Mouse (Mus musculus): ENCODE data around the gene Pcf11. TPM values are rescaled to one million over a fixed set of nuclear protein-coding genes. Genes with fewer than 3 reads are reported as not detected.

Pcf11 gene
- total RNA-seq, 2 experiments from 2014 or later: 46.2 to 60.4 TPM

- DNase-seq (ENCODE audit: low spot score in 2 of 2): no peak
Measured at GRCm38 (mm10) chr7:92638050-92638449, 31.7 kb downstream of the Pcf11 start.

GRCm38 (mm10) chr7:92637021-92637625 lies 32.6 kb downstream of the Pcf11 start, which contains the start of gene Ankrd42:
TSS of gene Ankrd42 (minus strand) at chr7:92637142.
- peak; percentile 88 to 90 for DNase-seq (ENCODE audit: low spot score in 2 of 2)

GRCm38 (mm10) chr7:92636295-92637011 lies 33.3 kb downstream of the Pcf11 start:
- no peak for DNase-seq (ENCODE audit: low spot score in 2 of 2)

GRCm38 (mm10) chr7:92630167-92630566 lies 39.6 kb downstream of the Pcf11 start:
- DNase-seq (ENCODE audit: low spot score in 2 of 2): no peak

GRCm38 (mm10) chr7:92624488-92624887 lies 45.2 kb downstream of the Pcf11 start:
- no peak for DNase-seq (ENCODE audit: low spot score in 2 of 2)

GRCm38 (mm10) chr7:92610830-92611229 lies 58.9 kb downstream of the Pcf11 start:
- DNase-seq (ENCODE audit: low spot score in 2 of 2): no peak

- DNase-seq (ENCODE audit: low spot score in 2 of 2): peak in 1 of 2 experiments; percentile 12
Measured at GRCm38 (mm10) chr7:92604961-92605360, 64.8 kb downstream of the Pcf11 start.

Other genes starting within 250 kb of the Pcf11 start
- gene Ccdc90b, start 108.8 kb downstream of the Pcf11 start, total RNA-seq (2021): 10 to 100 TPM; 36.6 to 46.4 TPM
- gene Ankrd42, start 32.8 kb downstream of the Pcf11 start, total RNA-seq (2021): 1 to 10 TPM; 6.5 to 8.3 TPM
- 1 to 10 TPM; 4.4 to 8.0 TPM for gene Rab30, start 71.7 kb upstream of the Pcf11 start, total RNA-seq (2021)
- gene Ddias, start 204.3 kb upstream of the Pcf11 start, total RNA-seq (2021): under 1 TPM; 0.42 to 0.86 TPM
- gene Prcp, start 204.5 kb upstream of the Pcf11 start, total RNA-seq (2021): 10 to 100 TPM; 12.1 to 13.4 TPM

Measured in adrenal gland, adult 18-20 months (tissue).